Mouse (Mus musculus) liver, embryonic 14.5 days (tissue): Measurements from ENCODE around the gene Hist3h2ba.

Experiments
- CTCF ChIP-seq: IDR thresholded peaks from 2 replicates; pipeline ENCODE4 v1.5.1; 2016; ENCODE audit warnings: antibody characterized with exemption, low read depth, control low read depth
- EP300 ChIP-seq: IDR thresholded peaks from 2 replicates; pipeline ENCODE4 v1.6.1; 2016; ENCODE audit warnings: antibody characterized with exemption, low read depth

DNA sequence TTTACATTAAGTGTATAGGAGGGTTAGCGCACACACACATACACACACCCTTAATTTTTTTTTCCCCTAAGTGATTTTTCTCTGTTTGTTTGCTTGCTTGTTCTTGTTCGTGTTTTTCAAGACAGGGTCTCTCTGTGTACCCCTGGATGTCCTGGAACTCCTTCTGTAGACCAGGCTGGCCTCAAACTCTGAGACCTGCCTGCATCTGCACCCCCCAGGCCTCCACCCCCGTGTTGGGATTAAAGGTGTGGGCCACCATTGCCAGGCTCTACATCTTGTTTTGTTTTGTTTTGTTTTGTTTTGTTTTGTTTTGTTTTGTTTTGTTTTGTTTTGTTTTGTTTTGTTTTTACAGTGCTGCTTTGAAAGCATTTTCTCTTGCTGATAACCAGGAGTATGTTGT is 1.4 kb upstream of the Hist3h2ba start:
- no peak for TF ChIP-seq CTCF
- TF ChIP-seq EP300: no peak
